Mouse (Mus musculus) midbrain, embryonic 12.5 days (tissue): ENCODE data around the gene Col4a6. TPM values are rescaled to one million over a fixed set of nuclear protein-coding genes. Genes with fewer than 3 reads are reported as not detected.
A peak's percentile ranks its signal among the peaks of the same experiment; 100 is the strongest.

Experiments
- ATAC-seq: fragments of 200-750 bp; cut with Nextera tagmentation; 2 replicates; pipeline ENCODE4 v1.8.0; 2017; ENCODE audit warnings: low read depth, moderate TSS enrichment, moderate library complexity; ENCODE audit not compliant: low FRiP score
- H3K27ac ChIP-seq: fragments of 300-500 bp; sonication (generic); replicated peaks from 2 replicates; pipeline ENCODE4 v1.5.1; 2016; ENCODE audit warnings: mild to moderate bottlenecking
- H3K27me3 ChIP-seq: fragments of 300-500 bp; sonication (generic); 2 replicates; pipeline ENCODE4 v1.6.1; 2016; ENCODE audit warnings: mild to moderate bottlenecking
- H3K36me3 ChIP-seq: fragments of 300-500 bp; sonication (generic); 2 replicates; pipeline ENCODE4 v1.6.1; 2016
- H3K4me1 ChIP-seq: fragments of 300-500 bp; sonication (generic); 2 replicates; pipeline ENCODE4 v1.6.1; 2016
- H3K4me2 ChIP-seq: fragments of 300-500 bp; sonication (generic); replicated peaks from 2 replicates; pipeline ENCODE4 v1.6.1; 2016; ENCODE audit warnings: mild to moderate bottlenecking, moderate library complexity
- H3K4me3 ChIP-seq: fragments of 300-500 bp; sonication (generic); 2 replicates; pipeline ENCODE4 v1.5.1; 2016; ENCODE audit warnings: mild to moderate bottlenecking
- H3K9ac ChIP-seq: fragments of 300-500 bp; sonication (generic); replicated peaks from 2 replicates; pipeline ENCODE4 v1.6.1; 2016; ENCODE audit warnings: mild to moderate bottlenecking, moderate library complexity
- H3K9me3 ChIP-seq: fragments of 300-500 bp; sonication (generic); 2 replicates; pipeline ENCODE4 v1.6.1; 2016; ENCODE audit warnings: mild to moderate bottlenecking
- WGBS: fragments of 180-500 bp; shearing (Covaris S2); methylation state at CpG from one replicate; pipeline ENCODE4 v1.1.7; 2016; 5-methylcytosine and 5-hydroxymethylcytosine counted together
- polyA plus RNA-seq: library from polyadenylated mRNA; unstranded; fragments of >200 nt; fragmentation: Nextera tagmentation; extraction: Ambion mirVana; gene quantifications from 2 replicates; pipeline ENCODE4 v1.2.1, GENCODE M21; 2016

Col4a6 gene
- polyA plus RNA-seq, 1 experiment from 2014 or later, result 2.4 TPM

DNA sequence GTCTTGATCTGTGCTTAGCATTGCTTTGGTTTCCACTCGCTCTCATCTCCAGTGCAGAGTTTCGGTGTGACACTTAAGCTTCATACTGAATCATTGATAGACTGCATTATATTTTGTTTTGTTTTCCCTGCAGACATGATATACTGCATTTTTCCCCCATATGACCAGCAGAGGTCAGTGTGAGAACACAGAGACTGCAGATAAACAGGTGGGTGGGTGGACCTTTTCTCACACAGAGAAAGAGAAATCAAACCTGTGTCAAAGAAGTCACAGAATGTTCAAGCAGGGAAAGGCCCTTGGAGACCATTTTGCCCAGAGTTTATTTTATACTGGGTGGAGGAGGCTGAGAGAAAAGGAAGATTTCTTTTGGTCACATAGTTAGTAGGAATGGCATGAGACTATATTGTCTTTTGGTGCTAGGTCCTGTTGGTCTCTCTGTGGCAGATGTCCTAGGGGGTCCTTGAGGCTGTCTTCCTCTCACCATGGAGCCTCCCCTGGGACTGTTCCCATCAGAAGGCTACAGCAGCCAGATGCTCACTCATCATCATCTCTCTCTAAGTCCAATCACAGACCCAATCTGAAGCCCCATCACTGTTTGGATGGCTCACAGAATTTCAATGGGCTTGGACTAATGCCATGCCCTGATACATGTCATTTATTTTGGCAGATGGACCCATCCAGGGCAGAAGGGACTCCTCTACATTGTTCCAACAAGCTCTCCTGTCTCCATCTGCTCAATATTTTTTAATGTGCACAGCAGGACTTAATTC is 237.1 kb downstream of the Col4a6 start:
- Histone ChIP-seq H3K9me3 (no peaks in the 10 kb centered on the region), H3K27ac (no peak overlapping the region), H3K9ac (no peak overlapping the region), H3K4me3 (no peak overlapping the region), H3K4me2 (no peak overlapping the region), H3K4me1 (no peaks in the 10 kb centered on the region), H3K27me3 (peaks cover 35% of the 10 kb centered on the region), H3K36me3 (no peaks in the 10 kb centered on the region)
- WGBS, result 63% methylated on average over 2 of the region's 2 CpGs
- no peak for ATAC-seq

DNA sequence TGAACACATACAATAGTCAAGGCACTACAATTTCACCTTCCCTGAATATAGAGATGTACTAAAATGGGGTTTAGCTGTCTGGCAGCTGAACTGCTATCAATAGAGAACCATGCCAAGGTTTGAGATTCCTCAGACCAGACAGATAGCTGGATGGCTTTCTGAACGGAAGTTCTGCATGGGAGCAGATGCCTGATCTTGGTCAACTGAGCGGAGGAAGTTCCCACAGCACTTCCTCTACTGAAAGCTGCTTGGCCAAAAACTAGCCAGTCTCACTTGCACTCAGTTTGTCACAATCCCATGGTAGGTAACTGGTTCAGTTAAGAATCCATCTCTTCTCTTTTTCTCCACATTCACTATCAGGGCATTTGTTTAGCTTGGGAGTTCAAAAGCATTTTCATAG is 245.7 kb downstream of the Col4a6 start:
- no peak overlapping the region for H3K27ac ChIP-seq
- H3K4me2 ChIP-seq, result no peak overlapping the region
- peaks cover 47% of the 10 kb centered on the region for H3K27me3 ChIP-seq
- H3K36me3 ChIP-seq, result no peaks in the 10 kb centered on the region
- H3K9ac ChIP-seq, result no peak overlapping the region
- 90% methylated on average over 2 of the region's 2 CpGs for WGBS
- no peak for ATAC-seq
- no peaks in the 10 kb centered on the region for H3K4me1 ChIP-seq
- H3K9me3 ChIP-seq, result no peaks in the 10 kb centered on the region
- no peak overlapping the region for H3K4me3 ChIP-seq

DNA sequence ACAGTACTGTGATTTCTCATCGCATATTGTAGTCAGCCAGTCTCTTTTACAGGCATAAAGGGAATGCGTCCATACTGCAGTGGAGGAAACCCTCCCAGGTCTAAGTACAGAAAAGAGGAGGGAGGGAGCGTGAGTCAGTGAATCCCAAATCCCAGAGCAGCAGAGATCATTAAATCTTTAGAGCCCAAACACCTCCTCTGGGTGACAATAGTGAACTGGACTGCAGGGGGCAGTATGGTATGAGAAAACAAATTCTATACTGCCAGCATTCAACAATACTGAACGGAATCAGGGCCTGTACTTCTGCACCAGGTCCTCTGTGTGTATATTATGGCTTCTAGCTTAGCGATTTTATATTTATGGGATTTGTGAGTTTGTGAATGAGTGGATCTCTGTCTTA is 261.1 kb downstream of the Col4a6 start:
- WGBS, result 35% methylated on average over 5 of the region's 5 CpGs
- Histone ChIP-seq H3K4me3 (no peak overlapping the region), H3K4me1 (no peaks in the 10 kb centered on the region), H3K27ac (no peak overlapping the region), H3K27me3 (peaks cover 45% of the 10 kb centered on the region), H3K9ac (no peak overlapping the region), H3K9me3 (no peaks in the 10 kb centered on the region), H3K4me2 (no peak overlapping the region), H3K36me3 (no peaks in the 10 kb centered on the region)
- ATAC-seq, result peak; percentile 30; the same call in 1 of the 2 replicates

DNA sequence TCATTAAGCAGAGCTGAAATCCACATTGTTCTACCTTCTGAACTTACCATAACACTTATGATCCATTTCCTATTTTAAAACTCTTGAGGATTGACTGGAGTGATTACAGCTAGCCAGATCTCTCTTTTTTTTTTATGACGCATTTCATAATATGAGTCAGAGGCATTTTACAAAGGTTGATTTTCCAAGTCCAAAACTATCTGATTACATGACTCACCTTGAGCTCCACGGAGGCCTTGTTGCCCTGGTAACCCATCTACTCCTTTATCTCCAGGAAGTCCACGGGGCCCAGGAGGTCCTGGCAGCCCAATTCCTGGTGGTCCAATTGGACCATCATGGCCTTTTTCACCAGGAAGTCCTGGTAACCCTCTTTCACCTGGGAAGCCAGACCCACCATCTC is 274.9 kb downstream of the Col4a6 start:
- Histone ChIP-seq H3K4me1 (no peaks in the 10 kb centered on the region), H3K27me3 (peaks cover 71% of the 10 kb centered on the region), H3K9me3 (no peaks in the 10 kb centered on the region), H3K9ac (no peak overlapping the region), H3K27ac (no peak overlapping the region), H3K36me3 (no peaks in the 10 kb centered on the region), H3K4me3 (no peak overlapping the region), H3K4me2 (no peak overlapping the region)
- 84% methylated on average over 3 of the region's 3 CpGs for WGBS
- no peak for ATAC-seq

DNA sequence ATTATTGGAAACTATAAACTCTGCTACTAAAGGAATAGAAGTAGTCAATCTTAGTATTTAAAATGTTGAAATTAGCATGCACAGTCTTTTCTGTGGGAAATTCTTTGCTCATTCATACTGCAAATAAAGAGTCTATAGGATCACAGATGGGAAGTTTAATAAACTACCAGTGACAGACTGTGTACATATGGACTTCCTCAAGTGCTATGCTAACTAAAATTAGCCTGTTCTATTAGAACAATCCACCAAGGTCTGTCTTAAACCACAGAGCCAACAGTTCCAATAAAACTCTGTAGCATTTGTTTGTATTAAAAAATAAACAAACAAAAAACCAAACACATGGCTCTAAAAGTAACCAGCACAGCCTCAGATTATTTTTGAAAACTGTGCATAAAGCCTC is 278.8 kb downstream of the Col4a6 start:
- Histone ChIP-seq H3K36me3 (no peaks in the 10 kb centered on the region), H3K4me3 (no peak overlapping the region), H3K27me3 (peaks cover 76% of the 10 kb centered on the region), H3K9me3 (no peaks in the 10 kb centered on the region), H3K27ac (no peak overlapping the region), H3K4me1 (no peaks in the 10 kb centered on the region), H3K9ac (no peak overlapping the region), H3K4me2 (no peak overlapping the region)
- ATAC-seq, result no peak

DNA sequence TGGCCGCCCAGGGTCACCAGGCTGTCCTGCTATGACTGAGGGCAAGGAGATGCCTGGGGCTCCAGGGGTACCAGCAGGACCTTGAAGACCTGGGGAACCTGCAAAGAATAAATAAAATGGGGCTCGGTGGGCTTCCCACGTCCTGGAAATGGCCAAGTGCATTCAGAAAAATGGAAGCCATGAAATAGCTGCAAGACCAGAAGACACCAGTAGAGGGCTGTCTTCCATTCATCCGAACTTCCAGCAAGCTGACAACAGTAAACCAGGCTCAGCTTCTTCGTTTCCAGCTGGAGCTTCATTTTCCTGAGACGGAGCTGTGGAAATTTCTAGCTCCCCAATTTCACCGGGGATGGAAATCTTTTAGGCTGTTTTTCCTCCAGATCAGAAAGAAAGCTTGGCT is 298.5 kb downstream of the Col4a6 start:
- 40% methylated on average over 7 of the region's 7 CpGs for WGBS
- H3K27me3 ChIP-seq, result peaks cover 61% of the 10 kb centered on the region

DNA sequence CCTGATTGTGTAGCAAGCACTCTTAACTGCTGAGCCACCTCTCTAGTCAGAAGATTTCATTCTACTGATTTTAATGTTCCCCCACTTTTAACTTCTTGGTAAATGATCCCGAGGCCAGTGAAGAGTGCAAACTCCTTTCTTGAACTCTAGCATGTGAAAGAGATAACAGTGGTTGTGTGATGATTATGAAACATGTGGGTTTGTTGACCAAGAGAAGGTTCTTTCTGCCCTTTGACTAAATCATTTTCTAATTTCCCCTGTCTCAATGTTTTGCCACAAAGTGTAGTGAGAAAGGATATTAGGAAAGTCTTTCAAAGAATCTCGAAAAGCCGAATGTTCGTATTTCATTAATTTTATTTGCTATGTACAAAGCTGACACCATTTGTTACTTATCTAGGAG is 308.8 kb downstream of the Col4a6 start:
- Histone ChIP-seq H3K4me2 (no peak overlapping the region), H3K27me3 (peaks cover 52% of the 10 kb centered on the region), H3K36me3 (no peaks in the 10 kb centered on the region), H3K4me3 (no peak overlapping the region), H3K9ac (no peak overlapping the region), H3K27ac (no peak overlapping the region), H3K9me3 (no peaks in the 10 kb centered on the region), H3K4me1 (no peaks in the 10 kb centered on the region)
- 94% methylated on average over 4 of the region's 4 CpGs for WGBS
- ATAC-seq, result no peak

More for the DNA sequence above, 298.5 kb downstream of the Col4a6 start:
- ATAC-seq, result no peak
- Histone ChIP-seq H3K27ac (no peak overlapping the region), H3K36me3 (no peaks in the 10 kb centered on the region), H3K9ac (no peak overlapping the region), H3K4me1 (no peaks in the 10 kb centered on the region), H3K4me2 (no peak overlapping the region), H3K4me3 (no peak overlapping the region), H3K9me3 (no peaks in the 10 kb centered on the region)

DNA sequence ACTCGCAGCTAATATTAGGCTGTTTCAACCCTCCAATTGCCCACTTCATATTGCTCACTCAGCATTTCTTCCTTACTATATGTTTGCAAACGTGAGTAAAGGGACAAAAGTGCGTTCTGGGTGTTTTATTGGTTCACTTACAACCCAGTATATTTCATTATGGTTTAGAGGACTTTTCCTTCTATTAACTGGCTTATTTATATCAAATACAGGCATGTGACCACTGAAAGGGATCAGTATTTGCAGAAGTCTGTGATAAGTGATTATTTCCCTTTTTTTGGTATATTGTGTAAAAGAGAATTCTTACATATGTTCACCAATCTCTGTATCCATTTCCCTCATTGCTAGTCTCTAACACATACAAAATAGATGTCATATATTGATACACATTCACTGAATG is 313.5 kb downstream of the Col4a6 start:
- no peak for ATAC-seq
- H3K36me3 ChIP-seq, result no peaks in the 10 kb centered on the region
- H3K4me3 ChIP-seq, result no peak overlapping the region
- H3K27me3 ChIP-seq, result peaks cover 42% of the 10 kb centered on the region
- H3K9ac ChIP-seq, result no peak overlapping the region
- no peak overlapping the region for H3K27ac ChIP-seq
- no peaks in the 10 kb centered on the region for H3K9me3 ChIP-seq
- no peak overlapping the region for H3K4me2 ChIP-seq
- H3K4me1 ChIP-seq, result no peaks in the 10 kb centered on the region
- 78% methylated on average over 3 of the region's 3 CpGs for WGBS

DNA sequence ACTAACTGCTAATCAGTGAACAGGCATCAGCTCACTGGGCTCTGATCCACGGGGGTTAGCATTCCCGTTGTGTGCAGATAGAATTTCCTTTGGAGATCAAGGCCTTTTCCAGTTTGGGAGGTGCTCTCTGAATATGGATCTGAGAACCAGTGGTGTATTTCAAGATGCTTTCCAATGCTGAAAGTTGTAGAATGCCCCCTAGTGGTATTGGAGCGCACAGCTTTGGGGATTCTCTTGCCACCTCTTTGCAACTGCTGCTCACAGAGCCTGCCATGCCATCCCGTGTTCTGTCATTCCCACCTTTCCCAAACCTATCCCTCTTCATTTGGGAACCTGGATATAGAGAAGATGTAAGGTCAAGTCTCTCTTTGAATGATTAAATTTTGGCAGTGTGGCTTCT is 315.7 kb downstream of the Col4a6 start:
- H3K27ac ChIP-seq, result no peak overlapping the region
- H3K27me3 ChIP-seq, result peaks cover 56% of the 10 kb centered on the region
- WGBS, result 39% methylated on average over 4 of the region's 4 CpGs
- H3K36me3 ChIP-seq, result no peaks in the 10 kb centered on the region
- H3K9ac ChIP-seq, result no peak overlapping the region
- H3K4me2 ChIP-seq, result no peak overlapping the region
- H3K9me3 ChIP-seq, result no peaks in the 10 kb centered on the region
- H3K4me3 ChIP-seq, result no peak overlapping the region
- no peaks in the 10 kb centered on the region for H3K4me1 ChIP-seq
- ATAC-seq, result no peak

DNA sequence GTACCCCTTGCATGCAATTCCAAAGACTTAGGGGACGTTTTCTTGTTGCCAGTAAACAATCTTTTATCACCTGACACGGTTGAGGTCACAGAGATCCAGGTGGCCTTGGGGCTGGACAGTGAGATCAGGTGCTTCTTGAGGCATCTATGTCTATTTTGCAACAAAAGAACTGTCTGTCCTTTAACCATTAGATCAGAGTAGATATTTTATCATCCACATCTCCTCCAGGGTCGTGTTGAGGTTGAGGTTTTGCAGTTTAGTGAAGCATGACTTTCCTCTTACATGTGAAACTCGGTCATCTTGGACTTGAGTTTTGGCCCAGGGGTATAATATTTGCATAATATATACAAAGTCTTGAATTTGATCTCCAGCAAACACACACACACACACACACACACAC is 316.2 kb downstream of the Col4a6 start:
- no peak overlapping the region for H3K4me3 ChIP-seq
- H3K9me3 ChIP-seq, result no peaks in the 10 kb centered on the region
- no peaks in the 10 kb centered on the region for H3K36me3 ChIP-seq
- H3K9ac ChIP-seq, result no peak overlapping the region
- WGBS, result 64% methylated on average over 4 of the region's 4 CpGs
- no peak for ATAC-seq
- no peaks in the 10 kb centered on the region for H3K4me1 ChIP-seq
- H3K27me3 ChIP-seq, result peaks cover 61% of the 10 kb centered on the region
- no peak overlapping the region for H3K27ac ChIP-seq
- H3K4me2 ChIP-seq, result no peak overlapping the region

DNA sequence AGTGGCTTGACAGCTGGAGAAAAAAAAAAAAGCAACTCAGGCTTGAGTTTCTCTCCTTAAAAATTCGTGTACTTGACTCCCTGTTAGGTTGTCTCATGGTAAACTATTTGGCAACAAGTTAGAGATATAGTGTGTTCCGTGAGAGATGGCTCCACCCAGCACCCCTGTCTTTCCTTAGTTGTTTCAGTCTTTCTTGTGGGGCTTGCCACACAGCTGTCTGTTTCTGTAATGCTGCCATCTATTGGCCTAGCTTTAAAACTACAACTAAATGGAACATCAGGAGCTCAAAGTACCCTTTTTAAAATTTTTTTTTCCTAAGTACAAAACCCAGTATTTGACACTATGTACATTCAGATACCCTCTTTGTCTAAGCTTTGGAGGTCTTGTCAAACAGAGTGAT is 317.2 kb downstream of the Col4a6 start:
- Histone ChIP-seq H3K36me3 (no peaks in the 10 kb centered on the region), H3K27me3 (peaks cover 70% of the 10 kb centered on the region), H3K9me3 (no peaks in the 10 kb centered on the region), H3K27ac (no peak overlapping the region), H3K4me2 (no peak overlapping the region), H3K4me1 (no peaks in the 10 kb centered on the region), H3K4me3 (no peak overlapping the region), H3K9ac (no peak overlapping the region)
- ATAC-seq, result no peak
- WGBS, result 10% methylated on average over 2 of the region's 2 CpGs

DNA sequence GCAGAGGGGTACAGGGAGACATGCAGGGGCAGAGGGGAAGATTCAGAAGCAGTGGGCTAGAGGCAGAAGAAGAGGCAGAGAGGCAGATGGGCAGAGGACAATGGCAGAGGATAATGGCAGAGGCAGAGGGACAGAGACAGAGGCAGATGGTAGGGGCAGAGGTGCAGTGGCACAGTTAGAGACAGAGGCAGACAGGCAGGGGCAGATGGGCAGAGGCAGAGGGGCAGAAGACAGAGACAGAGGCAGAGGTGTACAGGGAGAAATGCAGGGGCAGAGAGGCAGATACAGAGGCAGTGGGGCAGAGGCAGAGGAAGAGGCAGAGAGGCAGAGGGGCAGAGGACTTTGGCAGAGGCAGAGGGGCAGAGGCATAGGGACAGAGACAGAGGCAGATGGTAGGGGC is 322.7 kb downstream of the Col4a6 start:
- Histone ChIP-seq H3K4me2 (no peak overlapping the region), H3K4me1 (no peaks in the 10 kb centered on the region), H3K27me3 (peaks cover 68% of the 10 kb centered on the region), H3K9me3 (no peaks in the 10 kb centered on the region), H3K9ac (no peak overlapping the region), H3K36me3 (no peaks in the 10 kb centered on the region), H3K4me3 (no peak overlapping the region), H3K27ac (no peak overlapping the region)
- ATAC-seq, result no peak

DNA sequence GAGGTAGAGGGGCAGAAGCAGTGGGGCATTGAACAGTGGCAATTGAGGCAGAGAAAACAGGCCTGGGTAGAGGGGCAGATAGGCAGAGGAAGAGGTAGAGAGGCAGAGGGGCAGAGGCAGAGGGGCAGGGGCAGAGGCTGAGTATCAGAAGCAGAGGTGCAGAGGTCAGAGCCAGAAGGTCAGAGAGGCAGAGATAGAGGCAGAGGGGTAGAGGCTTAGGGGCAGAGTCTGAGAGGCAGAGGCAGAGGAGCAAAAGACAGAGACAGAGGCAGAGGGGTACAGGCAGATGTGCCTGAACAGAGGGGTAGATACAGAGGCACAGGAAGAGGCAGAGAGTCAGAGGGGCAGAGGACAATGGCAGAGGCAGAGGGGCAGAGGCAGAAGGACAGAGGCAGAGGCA is 323.6 kb downstream of the Col4a6 start:
- H3K9me3 ChIP-seq, result no peaks in the 10 kb centered on the region
- H3K27ac ChIP-seq, result no peak overlapping the region
- no peak overlapping the region for H3K4me3 ChIP-seq
- no peak overlapping the region for H3K4me2 ChIP-seq
- H3K36me3 ChIP-seq, result no peaks in the 10 kb centered on the region
- H3K27me3 ChIP-seq, result peaks cover 59% of the 10 kb centered on the region
- H3K4me1 ChIP-seq, result no peaks in the 10 kb centered on the region
- peak; percentile 58; the same call in 1 of the 2 replicates for ATAC-seq
- no peak overlapping the region for H3K9ac ChIP-seq
